Mouse (Mus musculus) embryonic stem cell, embryonic (primary cell): ENCODE results near the gene Pih1d1.

Source experiments
- CTCF ChIA-PET, 4 experiments: fragments of 300-600 bp in 2 of 4; fragments of 350-600 bp in 2 of 4; sonication (Branson Sonifier 250); formaldehyde crosslinking; loops; one replicate each; lab custom pipeline; 2022; ENCODE audit warnings: inconsistent platforms in 2 of 4; lab: Charles Lee
- POLR2A ChIA-PET, 4 experiments: fragments of 300-600 bp in 2 of 4; fragments of 350-600 bp in 2 of 4; sonication (Branson Sonifier 250); formaldehyde crosslinking; loops; one replicate each; lab custom pipeline; 2022; ENCODE audit warnings: antibody characterized with exemption in 4 of 4, inconsistent platforms in 1 of 4; lab: Charles Lee

Gene Pih1d1

GRCm38 (mm10) chr7:45154096-45154992, at the start of gene Pih1d1, which contains the start of gene Aldh16a1:
TSS of gene Pih1d1 (plus strand) at chr7:45154303.
TSS of gene Aldh16a1 (minus strand) at chr7:45154584.
- ChIA-PET POLR2A (interaction anchor here in 3 of 4 experiments (0.5 to 7.3 kb wide), 138 partner anchors 9 to 742 kb away, joined by 3 to 144 read pairs (median 5); partner anchors contain the start of genes Ccdc155 (in 2 of the 3), Fcgrt (in 2 of the 3), Gys1 (in 2 of the 3) and Plekha4 (in 2 of the 3)), CTCF (interaction anchor here in 3 of 4 experiments (0.5 to 3.0 kb wide), 42 partner anchors 9 to 501 kb away, joined by 3 to 34 read pairs (median 4); partner anchors contain the start of genes Flt3l (in 2 of the 3), Gm45713 (in 2 of the 3), Gys1 (in 2 of the 3) and Ccdc155 (in 1 of the 3))

- ChIA-PET CTCF (interaction anchor here in 1 of 4 experiments (1.2 to 2.9 kb wide), 3 partner anchors 23 to 37 kb away, joined by 3 to 16 read pairs (median 8); no protein-coding TSS in a partner anchor), POLR2A (interaction anchor here in 3 of 4 experiments (0.5 to 15.2 kb wide), 21 partner anchors 9 to 455 kb away, joined by 3 to 596 read pairs (median 7); partner anchors contain the start of genes Rcn3 (in 3 of the 3), Aldh16a1 (in 2 of the 3), Pih1d1 (in 2 of the 3) and Rpl13a (in 2 of the 3))
Observed at GRCm38 (mm10) chr7:45104941-45105340, 49.2 kb upstream of the Pih1d1 start.

- ChIA-PET CTCF (interaction anchor here in 1 of 4 experiments (0.7 to 2.9 kb wide), 4 partner anchors 24 to 192 kb away, joined by 3 to 16 read pairs (median 5); partner anchors contain the start of genes Flt3l and Gm45713), POLR2A (interaction anchor here (0.6 to 15.2 kb wide), 22 partner anchors 7 to 454 kb away, joined by 3 to 596 read pairs (median 6); partner anchors contain the start of genes Aldh16a1 (in 2 of the 4), Pih1d1 (in 2 of the 4), Rcn3 (in 2 of the 4) and Rpl13a (in 2 of the 4))
Observed at GRCm38 (mm10) chr7:45105491-45105890, 48.6 kb upstream of the Pih1d1 start.

- POLR2A ChIA-PET: interaction anchor here (0.6 to 15.2 kb wide), 27 partner anchors 8 to 559 kb away, joined by 3 to 596 read pairs (median 5); partner anchors contain the start of genes Aldh16a1 (in 2 of the 4), Rcn3 (in 2 of the 4), Rpl13a (in 2 of the 4) and Rps11 (in 2 of the 4)
- CTCF ChIA-PET: interaction anchor here (0.6 to 2.9 kb wide), 9 partner anchors 21 to 396 kb away, joined by 3 to 16 read pairs (median 4); partner anchors contain the start of genes Aldh16a1 (in 1 of the 4), Flt3l (in 1 of the 4) and Gm45713 (in 1 of the 4)
Observed at GRCm38 (mm10) chr7:45106441-45106840, 47.7 kb upstream of the Pih1d1 start.

GRCm38 (mm10) chr7:45107052-45107645, 47.0 kb upstream of the Pih1d1 start:
- POLR2A ChIA-PET: interaction anchor here (0.6 to 15.2 kb wide), 36 partner anchors 8 to 1394 kb away, joined by 3 to 596 read pairs (median 4); partner anchors contain the start of genes Rcn3 (in 3 of the 4), Aldh16a1 (in 2 of the 4), Rpl13a (in 2 of the 4) and Rps11 (in 2 of the 4)
- CTCF ChIA-PET: interaction anchor here in 3 of 4 experiments (0.6 to 2.9 kb wide), 15 partner anchors 8 to 860 kb away, joined by 3 to 16 read pairs (median 4); partner anchors contain the start of genes Aldh16a1 (in 1 of the 3), Flt3l (in 1 of the 3), Gm45713 (in 1 of the 3) and Rcn3 (in 1 of the 3)

GRCm38 (mm10) chr7:45110089-45110488, 44.0 kb upstream of the Pih1d1 start:
- CTCF ChIA-PET: interaction anchor here in 1 of 4 experiments (0.6 to 1.0 kb wide), 3 partner anchors 42 to 805 kb away, joined by 3 to 5 read pairs (median 3); no protein-coding TSS in a partner anchor
- POLR2A ChIA-PET: interaction anchor here (0.7 to 15.2 kb wide), 17 partner anchors 10 to 93 kb away, joined by 3 to 596 read pairs (median 6); partner anchors contain the start of genes Rcn3 (in 3 of the 4), Rpl13a (in 2 of the 4), Rps11 (in 2 of the 4) and Aldh16a1 (in 1 of the 4)

GRCm38 (mm10) chr7:45111940-45112339, 42.2 kb upstream of the Pih1d1 start:
- ChIA-PET CTCF (interaction anchor here in 3 of 4 experiments (1.1 to 1.6 kb wide), 3 partner anchors 9 to 849 kb away, joined by 3 to 4 read pairs (median 3); no protein-coding TSS in a partner anchor), POLR2A (interaction anchor here (0.6 to 15.2 kb wide), 31 partner anchors 8 to 231 kb away, joined by 3 to 596 read pairs (median 4); partner anchors contain the start of genes Fcgrt (in 3 of the 4), Rpl13a (in 3 of the 4), Rps11 (in 2 of the 4) and Aldh16a1 (in 1 of the 4))

- ChIA-PET CTCF (interaction anchor here in 2 of 4 experiments (0.6 to 1.6 kb wide), 3 partner anchors 9 to 850 kb away, joined by 3 to 4 read pairs (median 3); no protein-coding TSS in a partner anchor), POLR2A (interaction anchor here (0.5 to 15.2 kb wide), 23 partner anchors 8 to 347 kb away, joined by 3 to 596 read pairs (median 4); partner anchors contain the start of genes Fcgrt (in 3 of the 4), Rpl13a (in 2 of the 4), Rps11 (in 2 of the 4) and Aldh16a1 (in 1 of the 4))
Observed at GRCm38 (mm10) chr7:45112529-45112928, 41.6 kb upstream of the Pih1d1 start.

GRCm38 (mm10) chr7:45113476-45113875, 40.6 kb upstream of the Pih1d1 start:
- CTCF ChIA-PET: interaction anchor here in 2 of 4 experiments (0.6 to 1.6 kb wide), 4 partner anchors 8 to 85 kb away, joined by 3 to 6 read pairs (median 4); partner anchors contain the start of genes Aldh16a1 (in 1 of the 2) and Pih1d1 (in 1 of the 2)
- POLR2A ChIA-PET: interaction anchor here (0.6 to 15.2 kb wide), 26 partner anchors 7 to 455 kb away, joined by 3 to 596 read pairs (median 4); partner anchors contain the start of genes Fcgrt (in 3 of the 4), Rps11 (in 3 of the 4), Aldh16a1 (in 2 of the 4) and Pih1d1 (in 2 of the 4)

- ChIA-PET POLR2A (interaction anchor here (0.6 to 16.5 kb wide), 28 partner anchors 8 to 244 kb away, joined by 3 to 596 read pairs (median 5); partner anchors contain the start of genes Fcgrt (in 3 of the 4), Rpl13a (in 3 of the 4), Rcn3 (in 2 of the 4) and Ccdc155 (in 1 of the 4)), CTCF (no interaction called here)
Observed at GRCm38 (mm10) chr7:45117566-45117965, 36.5 kb upstream of the Pih1d1 start.

GRCm38 (mm10) chr7:45118336-45118735, 35.8 kb upstream of the Pih1d1 start:
- ChIA-PET POLR2A (interaction anchor here (0.6 to 16.5 kb wide), 34 partner anchors 7 to 579 kb away, joined by 3 to 596 read pairs (median 4); partner anchors contain the start of genes Fcgrt (in 3 of the 4), Rpl13a (in 3 of the 4), Rcn3 (in 2 of the 4) and Aldh16a1 (in 1 of the 4)), CTCF (interaction anchor here in 1 of 4 experiments (1.3 kb wide), 1 partner anchor 44 kb away, joined by 3 read pairs; no protein-coding TSS in a partner anchor)

- CTCF ChIA-PET: interaction anchor here in 2 of 4 experiments (0.8 to 1.3 kb wide), 3 partner anchors 17 to 82 kb away, joined by 3 to 4 read pairs (median 3); no protein-coding TSS in a partner anchor
- POLR2A ChIA-PET: interaction anchor here (0.6 to 16.5 kb wide), 58 partner anchors 9 to 523 kb away, joined by 3 to 596 read pairs (median 4); partner anchors contain the start of genes Fcgrt (in 3 of the 4), Rcn3 (in 3 of the 4), Rpl13a (in 3 of the 4) and Ppfia3 (in 2 of the 4)
Observed at GRCm38 (mm10) chr7:45119780-45120709, 34.1 kb upstream of the Pih1d1 start.

GRCm38 (mm10) chr7:45121404-45121803, 32.7 kb upstream of the Pih1d1 start:
- POLR2A ChIA-PET: interaction anchor here (0.6 to 16.5 kb wide), 59 partner anchors 8 to 746 kb away, joined by 3 to 596 read pairs (median 5); partner anchors contain the start of genes Flt3l (in 3 of the 4), Gm45713 (in 3 of the 4), Rpl13a (in 3 of the 4) and Rras (in 3 of the 4)
- CTCF ChIA-PET: interaction anchor here in 1 of 4 experiments (1.0 to 1.3 kb wide), 2 partner anchors 9 to 83 kb away, joined by 3 to 4 read pairs; no protein-coding TSS in a partner anchor

- POLR2A ChIA-PET: interaction anchor here (0.6 to 16.5 kb wide), 47 partner anchors 7 to 520 kb away, joined by 3 to 596 read pairs (median 6); partner anchors contain the start of genes Flt3l (in 3 of the 4), Gm45713 (in 3 of the 4), Rpl13a (in 3 of the 4) and Rras (in 3 of the 4)
- CTCF ChIA-PET: interaction anchor here in 1 of 4 experiments (1.0 to 1.3 kb wide), 2 partner anchors 9 to 84 kb away, joined by 3 to 4 read pairs; no protein-coding TSS in a partner anchor
Observed at GRCm38 (mm10) chr7:45121966-45122365, 32.1 kb upstream of the Pih1d1 start.
